In genomic region chr6:31211091-31211490, GRCm38 (mm10) we compare ENCODE assay signal across 25 mouse cellular contexts.
"Had no signal": no experiment of that assay in that cellular context is flagged by ENCODE, and none has a peak within 500 bp of the region (broad histone marks: within the 10 kb centered on the region; RNA-seq: fewer than 3 reads in every experiment).

No protein-coding gene starts in this region.

- H3K27ac ChIP-seq: heart, adult 2 months; heart, embryonic 13.5 days; heart, embryonic 15.5 days; hindbrain, embryonic 10.5 days; hindbrain, embryonic 12.5 days; hindbrain, embryonic 14.5 days; kidney, embryonic 15.5 days; kidney, postnatal 0 days; limb, embryonic 13.5 days; limb, embryonic 15.5 days; liver, embryonic 14.5 days had no signal

- DNase-seq: gastrocnemius, postnatal 10 days; heart, adult 2 months; heart, postnatal 14 days; heart, postnatal 36 days; kidney, adult 11 months; kidney, adult 2 months; kidney, adult 9 months; kidney, postnatal 14 days; kidney, postnatal 36 days; layer of hippocampus, postnatal 36 days; left cerebral cortex, postnatal 4 days had no signal

- H3K36me3 ChIP-seq: heart, embryonic 13.5 days; heart, embryonic 15.5 days; hindbrain, embryonic 10.5 days; hindbrain, embryonic 12.5 days; kidney, embryonic 15.5 days; limb, embryonic 13.5 days; limb, embryonic 15.5 days had no signal

- H3K4me2 ChIP-seq: heart, embryonic 11.5 days; heart, embryonic 13.5 days; heart, embryonic 15.5 days; hindbrain, embryonic 12.5 days; hindbrain, embryonic 14.5 days; kidney, embryonic 15.5 days; limb, embryonic 13.5 days; limb, embryonic 15.5 days; liver, embryonic 11.5 days had no signal

- ATAC-seq: hindbrain, embryonic 16.5 days; intestine, embryonic 16.5 days had no signal

- H3K27me3 ChIP-seq: heart, embryonic 15.5 days had no signal

- H3K4me3 ChIP-seq: heart, adult 2 months; heart, embryonic 13.5 days; heart, embryonic 15.5 days; hindbrain, embryonic 10.5 days; hindbrain, embryonic 12.5 days; kidney, embryonic 15.5 days; limb, embryonic 13.5 days; limb, embryonic 15.5 days had no signal

- H3K9ac ChIP-seq: heart, embryonic 13.5 days; heart, embryonic 15.5 days; hindbrain, embryonic 12.5 days; hindbrain, embryonic 14.5 days; kidney, embryonic 15.5 days; limb, embryonic 13.5 days; limb, embryonic 15.5 days; liver, embryonic 14.5 days had no signal

- H3K9me3 ChIP-seq: heart, embryonic 13.5 days; heart, embryonic 15.5 days; hindbrain, embryonic 10.5 days; hindbrain, embryonic 12.5 days; kidney, embryonic 15.5 days; limb, embryonic 13.5 days; limb, embryonic 15.5 days had no signal

- H3K4me1 ChIP-seq: heart, embryonic 15.5 days; limb, embryonic 13.5 days; limb, embryonic 15.5 days had no signal
